Mouse (Mus musculus) limb, embryonic 10.5 days (tissue): ENCODE results near the gene Adcyap1. TPM values are rescaled to one million over a fixed set of nuclear protein-coding genes. Genes with fewer than 3 reads are reported as not detected.

Source experiments
- DNase-seq: peaks from one replicate; pipeline ENCODE4 v3.0.0-alpha.2; 2017; ENCODE audit warnings: low spot score
- H3K27ac ChIP-seq: fragments of 300-500 bp; sonication (generic); 2 replicates; pipeline ENCODE4 v1.5.1; 2016; ENCODE audit warnings: mild to moderate bottlenecking
- H3K27me3 ChIP-seq: fragments of 300-500 bp; sonication (generic); 2 replicates; pipeline ENCODE4 v1.6.1; 2016; ENCODE audit warnings: low read depth, mild to moderate bottlenecking; ENCODE audit not compliant: poor library complexity, severe bottlenecking
- H3K36me3 ChIP-seq: fragments of 300-500 bp; sonication (generic); 2 replicates; pipeline ENCODE4 v1.6.1; 2016; ENCODE audit warnings: mild to moderate bottlenecking, moderate library complexity
- H3K4me1 ChIP-seq: fragments of 300-500 bp; sonication (generic); 2 replicates; pipeline ENCODE4 v1.6.1; 2016
- H3K4me3 ChIP-seq: fragments of 300-500 bp; sonication (generic); 2 replicates; pipeline ENCODE4 v1.5.1; 2016; ENCODE audit warnings: mild to moderate bottlenecking, moderate library complexity
- H3K9me3 ChIP-seq: fragments of 300-500 bp; sonication (generic); replicated peaks from 2 replicates; pipeline ENCODE4 v1.6.1; 2016; ENCODE audit warnings: mild to moderate bottlenecking
- WGBS: fragments of 180-500 bp; shearing (Covaris S2); methylation state at CpG from one replicate; pipeline ENCODE4 v1.1.7; 2016; 5-methylcytosine and 5-hydroxymethylcytosine counted together
- polyA plus RNA-seq: library from polyadenylated mRNA; unstranded; fragments of >200 nt; fragmentation: Nextera tagmentation; extraction: Ambion mirVana; gene quantifications from 2 replicates; pipeline ENCODE4 v1.2.1, GENCODE M21; 2016

Gene Adcyap1
- polyA plus RNA-seq, 1 experiment from 2014 or later = not detected

DNA sequence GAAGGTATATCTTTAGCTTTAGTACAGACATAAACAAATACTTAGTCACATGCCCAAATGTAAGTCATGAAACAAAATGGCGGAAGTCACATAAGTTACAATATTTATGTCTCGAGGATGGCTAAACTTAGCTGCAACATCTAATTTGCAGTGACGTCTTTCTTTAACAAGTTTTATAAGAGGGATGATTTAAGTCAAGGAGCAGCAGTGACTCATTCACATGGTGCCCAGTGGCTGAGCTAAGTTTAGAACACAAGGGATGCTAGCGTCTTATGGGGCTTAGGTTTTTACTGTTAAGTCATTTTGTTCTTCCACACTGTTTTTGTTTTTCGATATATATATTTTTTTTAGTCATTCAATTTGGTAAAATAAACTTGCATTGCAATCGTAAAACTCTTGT lies 19.0 kb downstream of the Adcyap1 start:
- no peak overlapping the region for H3K4me3 ChIP-seq
- H3K36me3 ChIP-seq = no peaks in the 10 kb centered on the region
- no peaks in the 10 kb centered on the region for H3K27me3 ChIP-seq
- no peaks in the 10 kb centered on the region for H3K9me3 ChIP-seq
- H3K27ac ChIP-seq = no peak overlapping the region
- H3K4me1 ChIP-seq = no peaks in the 10 kb centered on the region
- DNase-seq = no peak
- WGBS = 94% methylated on average over 6 of the region's 6 CpGs

DNA sequence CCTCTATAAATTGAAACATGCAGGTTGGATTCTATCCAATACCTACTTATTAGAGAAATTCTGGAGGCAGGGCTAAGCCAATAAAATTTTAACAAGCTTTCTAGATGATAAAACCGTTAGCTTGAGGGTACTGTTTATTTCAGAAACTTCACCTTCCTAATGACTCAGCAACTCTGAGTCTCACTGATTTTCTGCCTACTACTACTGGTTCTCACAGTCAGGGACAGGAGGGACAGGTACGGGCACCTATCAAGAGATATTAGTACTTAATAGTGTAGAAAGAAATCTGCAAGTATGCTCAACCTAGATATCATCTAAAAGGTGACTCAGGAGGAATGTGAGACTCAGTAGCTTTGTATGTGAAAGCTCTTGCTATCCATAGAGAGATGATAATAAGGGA lies 19.8 kb downstream of the Adcyap1 start:
- Histone ChIP-seq H3K27ac (no peak overlapping the region), H3K36me3 (no peaks in the 10 kb centered on the region), H3K4me3 (no peak overlapping the region), H3K27me3 (no peaks in the 10 kb centered on the region), H3K4me1 (no peaks in the 10 kb centered on the region), H3K9me3 (no peaks in the 10 kb centered on the region)
- no peak for DNase-seq
- WGBS = 83% methylated on average over 2 of the region's 2 CpGs

GRCm38 (mm10) chr17:93237355-93237754 lies 38.5 kb downstream of the Adcyap1 start:
- no peak overlapping the region for H3K27ac ChIP-seq
- H3K27me3 ChIP-seq = no peaks in the 10 kb centered on the region
- no peak overlapping the region for H3K4me3 ChIP-seq
- no peaks in the 10 kb centered on the region for H3K36me3 ChIP-seq
- H3K4me1 ChIP-seq = no peaks in the 10 kb centered on the region
- DNase-seq = no peak
- H3K9me3 ChIP-seq = no peaks in the 10 kb centered on the region
